Mouse (Mus musculus) heart, postnatal 0 days (tissue): ENCODE results near the gene Pnmal2.

Source experiments
- CTCF ChIP-seq: IDR thresholded peaks from 2 replicates; pipeline ENCODE4 v1.5.1; 2016; ENCODE audit warnings: antibody characterized with exemption, control low read depth, low read depth
- EP300 ChIP-seq: IDR thresholded peaks from 2 replicates; pipeline ENCODE4 v1.6.1; 2016; ENCODE audit warnings: antibody characterized with exemption, low read depth

DNA sequence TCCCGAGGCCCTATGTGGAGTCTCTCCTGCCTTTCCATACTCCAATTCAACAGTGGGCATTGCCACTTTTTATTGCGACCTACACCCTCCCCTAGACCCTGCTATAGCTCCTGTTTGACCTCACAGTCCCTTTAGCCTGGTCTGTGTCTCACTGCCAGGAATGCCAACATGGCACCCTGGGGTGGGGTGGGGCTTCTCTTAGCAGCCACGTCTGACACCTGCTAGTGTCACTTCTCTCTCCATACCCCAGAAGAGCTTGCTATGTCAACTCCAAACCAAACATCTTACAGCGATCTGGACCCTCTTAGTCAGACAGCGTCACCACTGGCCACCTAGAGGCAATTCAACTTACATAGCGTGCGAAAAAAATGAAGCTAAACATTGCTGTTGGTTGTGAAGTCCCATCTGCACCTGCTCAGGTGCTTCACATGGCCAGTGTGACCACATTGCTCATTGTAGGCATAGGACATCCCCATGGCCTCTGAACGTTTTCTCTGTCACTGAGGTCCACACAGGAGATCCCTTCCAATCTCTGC, 4.5 kb downstream of the Pnmal2 start:
- TF ChIP-seq EP300, result no peak
- no peak for TF ChIP-seq CTCF
